Mouse (Mus musculus): Measurements from ENCODE around the gene Acsl1.

The Acsl1 gene

DNA sequence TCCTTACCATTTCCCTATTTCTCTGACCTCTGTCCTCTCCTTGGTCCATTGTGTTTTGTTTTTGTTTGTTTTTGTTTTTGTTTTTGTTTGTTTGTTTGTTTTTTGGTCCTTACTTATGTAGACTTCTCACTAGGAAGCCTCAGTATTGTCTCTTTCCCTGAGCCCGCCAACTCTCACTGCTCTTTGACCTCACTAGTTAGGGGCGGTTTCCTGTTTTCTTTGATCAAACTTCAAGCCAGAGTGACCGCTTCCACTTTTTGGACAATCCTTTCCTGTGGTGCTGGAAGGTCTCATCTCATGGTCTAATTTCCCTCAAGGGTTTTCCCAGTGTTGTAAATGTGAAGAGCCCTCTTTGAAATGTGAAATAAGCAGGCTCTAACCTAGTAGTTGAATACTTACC, 33.4 kb downstream of the Acsl1 start:
- no peak for DNase-seq (ENCODE audit: low read depth, low spot score)

DNA sequence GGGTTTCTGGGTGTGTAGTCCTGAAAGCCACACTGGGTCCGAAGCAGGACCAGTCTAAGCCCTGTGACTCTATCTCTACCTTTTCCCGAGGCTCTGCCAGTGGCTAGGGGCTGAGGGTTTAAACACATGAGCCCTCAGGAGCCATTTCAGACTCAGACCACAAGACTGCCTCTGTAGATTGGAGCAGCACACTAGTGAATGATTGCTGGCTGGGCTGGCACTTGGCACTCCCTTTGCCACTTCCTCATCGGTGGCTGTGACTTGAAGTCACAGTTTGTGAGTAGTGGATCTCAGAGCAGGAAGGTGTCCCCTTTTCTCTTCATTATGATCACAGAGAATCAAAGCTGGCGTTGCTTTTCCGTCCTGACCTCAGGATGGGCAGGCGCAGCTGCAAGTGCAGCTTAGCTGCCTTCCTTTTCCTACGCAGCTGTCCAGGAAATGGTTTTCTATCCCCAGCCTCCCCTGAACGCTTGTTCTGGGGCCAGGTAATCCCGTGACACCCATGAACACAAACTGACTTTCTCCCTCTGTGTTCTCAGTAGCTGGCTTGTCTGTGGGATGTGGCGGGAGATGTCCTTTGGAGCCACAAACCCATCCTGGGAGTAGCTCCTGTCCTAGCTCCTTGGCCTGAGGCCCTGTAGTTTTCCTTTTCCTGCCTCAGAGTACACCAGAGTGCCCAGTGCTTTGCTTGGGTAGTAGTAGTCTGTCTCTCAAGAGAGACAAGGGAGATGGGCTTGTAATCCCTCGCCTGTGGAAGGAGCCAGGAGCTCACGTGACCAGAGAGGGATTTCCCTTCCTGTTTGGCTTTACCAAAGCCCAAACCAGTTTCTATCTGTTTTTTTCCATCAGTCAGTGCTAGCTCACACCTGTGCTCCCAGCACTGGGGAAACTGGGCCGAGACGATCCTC, 37.9 kb downstream of the Acsl1 start:
- DNase-seq (ENCODE audit: low read depth, low spot score), result peak; percentile 3

DNA sequence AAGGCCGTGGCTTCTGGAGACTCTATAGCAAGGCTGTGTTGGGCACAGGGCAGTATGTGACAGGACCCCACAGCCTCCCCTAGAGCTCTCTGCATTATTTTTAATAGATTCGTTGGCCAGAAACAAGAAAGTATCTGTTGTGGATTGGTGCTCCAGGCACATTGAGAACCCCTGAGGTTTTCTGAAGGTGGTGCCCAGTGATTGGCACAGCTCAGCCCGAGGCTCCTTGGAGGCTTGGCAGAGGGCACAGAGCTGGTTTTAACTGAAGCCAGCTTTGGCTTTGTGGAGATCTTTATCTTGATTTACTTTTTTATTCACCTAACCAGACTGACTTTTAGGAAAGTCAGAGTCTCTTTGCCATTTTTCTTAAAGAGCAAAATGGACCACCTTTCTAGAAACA, 38.6 kb downstream of the Acsl1 start:
- no peak for DNase-seq (ENCODE audit: low read depth, low spot score)

DNA sequence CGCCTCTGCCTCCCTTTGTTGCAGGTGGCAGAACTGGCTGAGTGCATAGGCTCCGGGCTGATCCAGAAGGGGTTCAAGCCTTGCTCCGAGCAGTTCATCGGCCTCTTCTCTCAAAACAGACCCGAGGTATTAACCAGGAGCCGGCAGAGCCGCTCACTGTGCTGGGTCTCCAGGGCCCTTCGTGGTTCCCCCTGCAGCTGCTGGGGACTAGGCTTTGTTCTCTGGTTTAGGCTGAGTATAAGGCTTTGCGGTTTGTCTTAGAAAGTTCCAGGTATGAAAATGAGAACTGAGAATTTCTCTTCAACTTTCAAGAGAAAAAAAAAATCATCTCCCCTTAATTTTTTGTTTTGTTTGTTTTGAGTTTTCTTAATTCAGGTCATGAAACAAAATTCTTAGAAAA, 40.5 kb downstream of the Acsl1 start:
- DNase-seq (ENCODE audit: low read depth, low spot score), result peak; percentile 13

DNA sequence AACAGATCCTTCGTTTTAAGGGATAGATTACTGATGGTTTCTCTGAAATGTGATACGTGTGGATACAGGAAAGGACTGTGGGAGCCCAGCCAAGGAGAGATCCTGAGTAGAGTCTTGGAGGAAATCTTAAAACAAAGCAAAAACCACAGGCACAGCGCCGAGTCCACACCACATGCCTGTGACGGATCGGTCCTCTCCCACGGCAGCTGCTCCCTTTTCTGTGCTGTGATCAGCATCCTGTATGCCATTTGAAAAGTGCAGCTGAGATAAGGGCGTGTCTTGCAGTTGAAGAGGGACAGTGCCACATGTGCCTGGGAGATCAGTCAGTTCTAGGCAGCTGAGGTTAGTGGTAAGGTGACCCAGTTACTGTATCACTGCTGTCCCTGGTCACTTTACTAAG, 41.7 kb downstream of the Acsl1 start:
- DNase-seq (ENCODE audit: low read depth, low spot score), result peak; percentile 18

DNA sequence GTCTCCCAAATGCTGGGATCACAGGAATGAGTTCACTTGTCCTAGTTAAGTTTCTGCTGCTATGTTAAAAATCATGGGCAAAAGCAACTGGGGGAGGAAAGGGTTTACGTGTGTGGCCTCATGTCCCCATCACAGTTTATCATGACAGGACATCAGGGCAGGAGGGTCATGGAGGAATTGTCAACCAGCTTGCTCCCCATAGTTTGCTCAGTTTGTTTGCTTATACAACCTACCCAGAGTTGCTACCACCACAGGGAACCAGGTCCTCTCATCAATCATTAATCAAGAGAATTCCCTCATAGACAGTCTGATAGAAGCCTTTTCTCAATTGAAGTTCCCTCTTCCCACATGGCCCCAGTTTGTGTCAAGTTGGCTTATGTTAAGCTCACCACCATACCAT, 43.2 kb downstream of the Acsl1 start:
- no peak for DNase-seq (ENCODE audit: low read depth, low spot score)

DNA sequence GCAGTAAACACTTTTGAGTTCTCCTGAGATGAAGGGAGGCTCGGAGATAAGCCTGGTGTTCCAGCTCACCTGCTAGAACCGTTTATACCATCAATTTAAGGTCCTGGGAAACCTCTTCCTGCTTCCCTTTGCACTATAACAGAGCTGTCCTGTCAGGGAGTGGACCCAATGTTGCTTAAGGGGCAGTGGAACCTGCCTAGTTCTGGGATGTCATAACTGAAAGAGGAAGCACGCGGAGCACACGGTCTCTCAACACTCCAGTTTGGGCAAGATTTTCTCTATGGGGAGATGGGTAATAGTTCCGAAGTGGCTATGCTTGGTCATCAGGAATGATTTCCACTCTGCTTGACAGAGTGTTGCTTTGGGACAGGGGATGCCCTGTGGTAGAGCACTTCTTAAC, 49.8 kb downstream of the Acsl1 start:
- no peak for DNase-seq (ENCODE audit: low read depth, low spot score)

DNA sequence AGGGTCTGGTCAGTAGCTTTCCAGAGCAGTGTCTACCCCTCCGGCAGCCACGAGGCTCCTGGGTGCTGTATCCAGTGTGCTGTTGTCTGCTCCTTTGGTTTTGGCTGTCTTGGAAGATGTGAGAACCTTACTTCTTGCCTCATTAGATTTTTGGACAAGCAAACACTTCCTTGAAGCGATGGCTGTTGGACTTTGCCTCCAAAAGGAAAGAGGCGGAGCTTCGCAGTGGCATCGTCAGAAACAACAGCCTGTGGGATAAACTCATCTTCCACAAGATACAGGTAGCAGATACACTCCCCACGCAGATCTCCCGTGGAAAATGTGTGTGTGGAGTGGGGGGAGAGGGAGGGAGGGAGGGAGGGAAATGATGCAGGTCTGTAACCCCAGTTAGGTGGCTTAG, 55.3 kb downstream of the Acsl1 start:
- DNase-seq (ENCODE audit: low read depth, low spot score), result no peak

DNA sequence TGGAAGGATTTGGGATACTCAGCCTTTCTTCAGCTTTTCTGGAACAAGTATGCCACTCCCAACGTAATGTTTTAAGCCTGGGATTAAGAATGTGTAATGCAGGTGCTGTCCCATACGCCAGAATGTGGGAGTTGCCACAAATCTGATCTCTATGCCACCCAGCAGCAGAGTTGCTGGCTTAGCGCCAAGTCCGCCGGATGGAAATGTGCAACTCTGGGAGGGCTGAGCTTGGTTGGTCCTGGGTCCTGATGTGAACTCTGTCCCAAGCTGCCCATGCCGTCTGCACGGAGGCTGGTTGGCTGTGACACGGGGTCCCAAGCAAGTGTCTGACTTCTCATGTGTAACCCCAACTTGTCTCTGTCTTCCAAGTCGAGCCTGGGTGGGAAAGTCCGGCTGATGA, 56.0 kb downstream of the Acsl1 start:
- no peak for DNase-seq (ENCODE audit: low read depth, low spot score)

DNA sequence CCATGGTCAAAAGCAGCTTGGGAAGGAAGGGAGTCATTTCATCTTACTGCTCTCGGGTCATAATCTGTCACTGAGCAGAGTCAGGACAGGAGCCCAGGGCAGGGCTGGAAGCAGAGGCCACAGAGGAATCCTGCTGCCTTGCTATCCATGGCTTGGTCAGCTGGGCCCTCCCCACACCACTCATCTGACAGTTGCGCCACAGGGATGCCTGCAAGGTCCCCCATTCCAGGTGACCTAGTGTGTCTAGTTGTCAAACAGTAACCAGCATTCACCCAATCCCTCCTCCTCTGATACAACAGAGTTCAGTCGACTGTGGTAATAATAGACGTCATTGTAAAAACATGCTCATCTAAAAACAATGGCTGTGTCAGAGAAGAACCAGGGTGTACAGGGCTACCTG, 58.7 kb downstream of the Acsl1 start:
- DNase-seq (ENCODE audit: low read depth, low spot score), result no peak

DNA sequence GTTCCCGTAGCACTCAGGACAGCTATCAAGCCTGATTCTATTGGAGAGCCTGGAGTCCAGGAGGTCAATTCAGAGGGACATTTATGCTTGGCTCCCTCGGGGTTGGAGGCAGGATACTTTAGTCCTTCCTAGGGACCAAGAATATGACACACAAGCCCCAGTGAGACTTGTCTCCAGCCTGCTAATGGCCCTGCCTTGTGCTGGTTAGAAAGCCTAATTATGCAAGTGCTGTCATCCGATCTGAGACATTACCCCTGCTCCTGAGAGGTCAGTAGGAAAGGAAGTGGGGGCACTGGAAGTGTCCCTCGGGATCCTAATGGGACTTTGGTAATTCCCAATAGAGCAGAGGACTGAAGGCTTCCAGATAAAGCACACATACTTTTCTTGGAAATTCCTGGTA, 59.7 kb downstream of the Acsl1 start:
- DNase-seq (ENCODE audit: low read depth, low spot score), result no peak

DNA sequence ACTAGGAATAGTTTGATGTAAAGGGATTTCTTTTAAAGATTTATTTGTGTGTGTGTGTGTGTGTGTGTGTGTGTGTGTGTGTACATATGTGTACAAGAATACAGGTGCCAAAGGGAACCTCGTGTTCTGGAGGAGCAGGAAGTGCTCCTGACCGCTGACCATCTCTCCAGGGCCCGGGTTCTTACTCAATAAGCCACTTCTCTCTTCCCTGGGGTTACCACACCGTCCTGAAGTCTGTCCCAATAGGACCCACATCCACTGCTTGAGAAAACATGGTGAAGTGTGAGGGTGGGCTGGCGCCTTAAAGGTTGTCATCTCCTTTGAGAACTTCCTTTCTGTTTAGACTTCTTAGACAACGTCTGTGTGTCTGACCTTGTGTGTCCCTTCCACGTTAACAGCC, 63.1 kb downstream of the Acsl1 start:
- DNase-seq (ENCODE audit: low read depth, low spot score), result no peak

DNA sequence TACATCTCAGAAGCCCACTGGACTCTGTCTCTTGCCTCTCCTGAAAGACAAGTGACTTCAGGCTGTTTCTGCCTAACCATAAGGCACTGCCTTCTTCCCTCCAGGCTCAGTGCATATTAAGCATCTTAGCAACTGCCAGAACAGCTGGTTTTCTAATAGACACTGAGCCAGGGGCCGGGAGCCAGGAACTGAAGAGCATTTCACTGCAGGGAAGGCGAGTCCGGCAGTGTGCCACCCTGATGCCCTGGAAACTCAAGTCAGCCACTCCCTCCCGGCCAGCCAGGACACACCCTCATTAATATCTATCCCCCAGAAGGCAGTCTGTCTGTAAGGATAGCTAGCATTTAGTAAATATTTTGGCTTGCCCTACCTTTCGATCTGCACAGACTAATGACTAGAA, 68.9 kb downstream of the Acsl1 start:
- no peak for DNase-seq (ENCODE audit: low read depth, low spot score)

DNA sequence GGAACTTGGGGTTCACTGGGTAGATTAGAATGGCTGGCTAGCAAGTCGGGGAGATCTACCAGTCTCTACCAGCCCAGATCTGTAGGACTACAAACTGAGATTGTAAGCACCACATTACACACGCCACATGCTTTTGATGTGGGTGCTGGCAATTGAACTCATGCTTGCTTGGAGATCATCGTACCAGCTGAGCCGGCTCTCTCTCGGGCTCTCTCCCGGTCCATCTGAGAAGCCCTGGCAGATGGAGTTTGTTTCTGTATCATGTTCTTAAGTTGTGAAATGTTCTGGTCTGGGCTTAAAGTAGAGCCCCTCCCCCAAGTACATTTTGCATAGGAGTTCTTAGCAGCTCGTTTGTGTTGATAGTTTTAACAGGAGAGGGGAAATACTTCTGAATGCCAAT, 72.4 kb downstream of the Acsl1 start:
- DNase-seq (ENCODE audit: low read depth, low spot score), result peak; percentile 19

DNA sequence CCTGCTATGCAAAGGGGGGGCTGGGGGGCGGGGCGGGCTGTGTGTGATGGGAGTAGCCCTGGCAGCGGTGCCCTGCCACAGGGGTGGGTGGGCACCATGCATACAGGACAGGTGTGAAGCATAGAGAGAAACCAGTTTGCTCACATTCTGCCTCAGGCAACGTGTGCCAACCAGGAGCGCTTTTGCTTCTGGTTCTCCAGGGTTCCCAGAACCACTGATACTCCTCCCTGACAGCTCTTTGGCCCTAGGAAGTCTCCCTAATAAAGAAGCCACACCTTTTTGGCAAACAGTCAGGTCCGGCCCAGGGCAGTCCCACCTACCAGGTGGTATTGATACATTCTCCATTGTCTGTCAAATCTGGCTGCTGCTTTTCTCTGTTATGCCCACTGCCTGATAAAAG, 72.8 kb downstream of the Acsl1 start:
- no peak for DNase-seq (ENCODE audit: low read depth, low spot score)

DNA sequence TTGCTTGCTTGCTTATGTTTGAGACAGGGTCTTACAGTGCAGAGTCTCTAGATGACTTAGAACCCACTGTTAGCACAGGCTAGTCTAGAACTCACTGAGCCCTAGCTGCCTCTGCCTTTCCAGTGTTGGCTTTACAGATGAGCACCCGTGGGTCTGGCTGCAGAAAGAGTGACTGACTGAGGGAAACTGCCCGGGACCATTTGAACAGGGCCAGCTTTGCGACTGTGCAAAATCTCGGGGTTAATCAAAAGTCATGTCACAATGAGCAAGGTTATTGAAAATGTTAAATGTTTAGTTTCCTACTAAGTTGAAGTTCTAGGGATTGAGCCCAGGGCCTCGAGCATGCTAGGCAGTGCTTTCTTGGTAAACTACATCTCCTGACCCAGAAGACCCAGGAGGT, 75.0 kb downstream of the Acsl1 start:
- no peak for DNase-seq (ENCODE audit: low read depth, low spot score)

DNA sequence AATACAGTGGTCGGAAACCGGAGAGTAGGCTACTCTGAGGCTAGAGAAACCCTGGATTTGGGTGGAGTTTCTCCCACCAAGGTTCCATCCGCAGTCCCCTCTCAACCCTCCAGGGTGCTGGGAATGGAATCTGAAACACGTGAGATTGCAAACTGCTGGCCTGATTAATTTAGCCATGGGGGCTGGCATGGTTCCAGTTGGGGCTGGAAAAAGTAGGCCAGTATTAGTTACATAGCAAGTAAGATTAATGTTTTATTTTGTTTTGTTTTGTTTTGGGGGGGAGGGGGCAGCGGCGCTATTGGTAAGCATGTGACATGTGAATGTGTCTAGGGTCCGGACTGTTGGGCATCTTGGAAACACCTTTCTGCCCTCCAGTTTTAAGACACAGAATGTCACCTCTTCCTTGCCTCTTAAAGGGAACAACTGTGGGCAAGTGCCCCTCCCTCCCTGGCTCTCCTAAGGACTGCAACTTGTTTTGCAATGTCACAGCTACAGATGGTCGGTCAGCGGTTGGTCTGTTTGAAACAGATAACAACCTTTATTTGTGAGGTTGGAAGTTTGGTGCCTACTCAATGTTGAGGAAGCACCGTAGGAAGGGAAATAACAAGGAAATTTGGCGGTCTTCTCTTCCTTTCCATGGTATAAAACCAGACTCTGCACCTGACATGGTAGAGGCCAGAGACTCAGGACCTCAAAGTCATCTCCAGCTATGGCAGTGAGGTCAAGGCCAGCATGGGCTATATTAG, 75.8 kb downstream of the Acsl1 start:
- no peak for DNase-seq (ENCODE audit: low read depth, low spot score)

DNA sequence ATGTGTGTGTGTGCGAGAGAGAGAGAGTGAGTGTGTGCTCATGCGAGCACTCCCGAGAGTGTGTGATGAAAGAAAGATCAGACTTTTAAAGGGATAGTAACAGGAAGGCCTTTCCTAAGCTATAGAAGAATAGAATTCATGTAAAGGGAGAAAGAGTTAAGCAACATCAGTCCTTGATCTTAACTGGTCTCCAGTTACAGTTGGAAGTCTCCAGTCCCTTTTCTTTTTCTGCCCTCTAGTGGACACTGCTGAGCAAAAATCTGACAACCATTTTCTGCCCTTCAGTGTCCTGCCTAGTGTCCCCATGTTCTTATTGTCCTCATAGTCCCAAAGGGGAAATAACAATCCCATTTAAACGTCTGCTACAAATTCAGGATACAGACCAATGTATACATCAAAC, 76.4 kb downstream of the Acsl1 start:
- DNase-seq (ENCODE audit: low read depth, low spot score), result peak; percentile 65

DNA sequence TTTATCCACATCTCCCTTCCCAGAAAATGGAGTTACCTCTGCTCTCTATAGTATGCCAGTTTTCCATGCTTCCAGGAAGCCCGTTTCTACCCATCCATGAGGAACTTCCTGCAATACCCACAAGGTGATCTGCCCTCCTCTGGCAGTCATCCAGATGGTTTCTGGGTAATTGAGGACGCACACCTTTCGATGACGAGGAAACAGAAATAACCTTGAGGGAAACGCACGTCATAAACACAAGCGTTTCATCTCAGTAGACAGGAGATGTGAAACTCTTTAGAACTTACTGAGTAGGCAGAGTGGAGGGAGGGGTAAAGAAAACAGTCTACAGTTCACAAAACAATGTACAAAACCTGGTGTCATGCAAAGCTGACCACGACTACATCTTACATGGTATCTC, 79.2 kb downstream of the Acsl1 start:
- DNase-seq (ENCODE audit: low read depth, low spot score), result peak; percentile 79

DNA sequence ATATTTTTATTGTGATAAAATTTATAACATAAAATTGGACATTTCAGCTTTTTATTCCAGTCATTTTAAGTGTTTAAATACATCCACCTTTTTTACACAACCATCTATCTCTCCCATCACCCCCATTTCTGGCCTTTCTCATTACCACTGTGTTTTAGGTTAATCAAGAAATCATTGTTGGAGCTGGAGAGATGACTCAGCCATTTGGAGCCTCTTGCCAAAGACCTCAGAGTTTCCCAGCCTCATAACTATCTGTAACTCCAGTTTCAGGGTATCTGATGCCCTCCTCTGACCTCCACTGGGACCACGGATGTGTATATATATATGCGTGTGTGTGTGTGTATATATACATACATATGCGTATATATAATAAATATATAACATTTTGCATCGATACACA, 80.2 kb downstream of the Acsl1 start:
- DNase-seq (ENCODE audit: low read depth, low spot score), result peak; percentile 14

DNA sequence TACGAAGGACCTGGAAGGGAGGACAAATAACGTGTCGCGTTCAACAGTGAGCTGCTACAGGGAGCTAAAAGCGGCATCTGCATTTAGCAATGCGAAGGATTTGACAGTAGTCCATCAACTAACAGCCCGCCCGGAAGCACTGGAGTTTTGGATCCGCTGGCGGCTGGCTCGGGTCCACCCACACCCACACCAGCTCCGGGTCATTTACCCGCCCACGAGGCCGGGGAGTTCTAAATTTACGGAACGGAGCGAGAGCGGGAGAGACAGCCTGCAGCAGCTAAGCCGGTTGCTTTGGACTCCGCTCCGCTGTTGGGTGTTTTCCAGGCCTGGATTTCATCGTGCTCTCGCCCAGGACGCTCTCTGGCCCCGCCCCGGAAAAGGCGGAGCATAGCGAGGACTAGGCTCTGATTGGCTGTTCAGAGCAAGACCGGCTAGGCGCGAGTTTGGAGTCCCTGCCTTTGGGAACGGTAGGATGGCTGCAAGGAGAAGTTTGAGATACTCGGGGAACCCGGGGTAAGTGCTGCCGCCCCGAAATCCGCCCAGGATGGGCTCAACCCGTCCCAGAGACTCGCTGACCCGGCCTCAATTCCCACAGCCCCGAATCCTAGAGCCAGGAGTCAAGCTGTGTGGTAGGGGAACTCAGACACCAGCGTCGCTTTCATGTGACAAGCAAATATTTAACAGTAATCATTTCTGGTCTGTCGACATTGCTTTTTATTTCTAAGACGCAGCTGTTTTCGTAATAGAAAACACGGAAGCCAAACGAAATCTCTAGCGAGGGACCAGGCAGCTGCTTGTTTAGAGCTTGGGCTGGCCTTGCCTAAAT, 81.0 kb downstream of the Acsl1 start, which contains the start of gene Cenpu:
Gene Cenpu (plus strand): TSS at position 414 of the 826 bp plus-strand sequence.
- DNase-seq (ENCODE audit: low read depth, low spot score), result peak; percentile 99

DNA sequence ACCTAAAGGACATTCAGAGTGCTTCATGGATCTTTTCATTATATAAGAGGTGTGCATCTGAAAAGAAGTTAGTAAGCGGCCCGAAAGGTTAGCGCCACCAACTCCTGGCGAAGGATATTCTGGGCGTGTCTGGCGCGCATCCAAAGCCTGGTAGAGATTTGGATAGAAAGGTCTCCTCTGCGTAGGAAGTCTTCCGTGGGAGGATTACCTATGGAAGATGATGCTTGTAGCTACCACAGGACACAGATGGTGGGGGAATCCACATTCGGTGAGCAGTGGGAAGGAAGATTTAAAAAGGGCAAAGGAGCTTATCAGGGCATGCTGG, 81.6 kb downstream of the Acsl1 start:
- DNase-seq (ENCODE audit: low read depth, low spot score), result peak; percentile 37
